Mouse (Mus musculus) small intestine, adult 2 months (tissue): ENCODE measurements around the gene Bsg.

ENCODE experiments used
- CTCF ChIP-seq: fragments of 200-500 bp; IDR thresholded peaks from 2 replicates; pipeline ENCODE4 v1.5.1; 2012; ENCODE audit warnings: low read depth, mild to moderate bottlenecking, control low read depth, inconsistent platforms, low read length, moderate library complexity, mixed read lengths; ENCODE audit not compliant: insufficient replicate concordance, insufficient read length; ENCODE audit errors: extremely low read depth
- POLR2A ChIP-seq: fragments of 200-500 bp; IDR thresholded peaks from 2 replicates; pipeline ENCODE4 v1.6.1; 2012; ENCODE audit warnings: low read depth, mild to moderate bottlenecking, control low read depth, inconsistent platforms, low read length, moderate library complexity

DNA sequence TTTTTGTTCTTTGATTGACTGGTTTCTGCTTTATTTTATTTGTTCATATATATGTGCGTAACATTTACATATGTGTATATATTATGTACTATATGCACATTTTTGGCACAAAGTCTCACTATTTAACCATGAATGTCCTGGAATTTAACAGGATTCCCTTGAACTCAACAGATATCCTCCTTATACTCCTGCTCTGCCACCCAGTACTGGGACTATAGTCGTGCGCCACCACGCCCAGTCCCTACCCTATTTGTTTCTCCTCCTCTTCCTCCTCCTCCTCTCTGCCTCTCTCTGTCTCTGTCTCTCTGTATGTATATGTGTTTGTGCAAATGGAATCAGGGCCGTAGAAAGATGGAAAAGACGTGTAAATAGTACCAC is 42.5 kb downstream of the Bsg start:
- TF ChIP-seq CTCF (no peak), POLR2A (no peak)
